Mouse (Mus musculus) hindbrain, embryonic 14.5 days (tissue): ENCODE data around the gene Gjd3. TPM values are rescaled to one million over a fixed set of nuclear protein-coding genes. Genes with fewer than 3 reads are reported as not detected.
A peak's percentile ranks its signal among the peaks of the same experiment; 100 is the strongest.

ENCODE experiments used
- ATAC-seq: fragments of 200-750 bp; cut with Nextera tagmentation; 2 replicates; pipeline ENCODE4 v1.8.0; 2017; ENCODE audit warnings: moderate number of reproducible peaks, mild to moderate bottlenecking, moderate TSS enrichment, moderate library complexity; ENCODE audit not compliant: low FRiP score
- DNase-seq: peaks from one replicate; pipeline ENCODE4 v3.0.0-alpha.2; 2015; ENCODE audit warnings: low spot score
- H3K27ac ChIP-seq: fragments of 300-500 bp; sonication (generic); 2 replicates; pipeline ENCODE4 v1.5.1; 2014; ENCODE audit warnings: mild to moderate bottlenecking, moderate library complexity
- H3K27me3 ChIP-seq: fragments of 300-500 bp; sonication (generic); 2 replicates; pipeline ENCODE4 v1.6.1; 2014; ENCODE audit warnings: mild to moderate bottlenecking, low read length, mixed read lengths; ENCODE audit not compliant: control insufficient read depth, insufficient read depth
- H3K36me3 ChIP-seq: fragments of 300-500 bp; sonication (generic); replicated peaks from 2 replicates; pipeline ENCODE4 v1.6.1; 2014; ENCODE audit not compliant: control insufficient read depth, insufficient read depth
- H3K4me1 ChIP-seq: fragments of 300-500 bp; sonication (generic); replicated peaks from 2 replicates; pipeline ENCODE4 v1.6.1; 2014; ENCODE audit warnings: antibody characterized with exemption, low read length, mixed read lengths; ENCODE audit not compliant: control insufficient read depth, insufficient read depth
- H3K4me2 ChIP-seq: fragments of 300-500 bp; sonication (generic); replicated peaks from 2 replicates; pipeline ENCODE4 v1.6.1; 2014; ENCODE audit warnings: mild to moderate bottlenecking, moderate library complexity
- H3K4me3 ChIP-seq: fragments of 300-500 bp; sonication (generic); replicated peaks from 2 replicates; pipeline ENCODE4 v1.5.1; 2014; ENCODE audit warnings: mild to moderate bottlenecking, low read length
- H3K9ac ChIP-seq: fragments of 300-500 bp; sonication (generic); 2 replicates; pipeline ENCODE4 v1.6.1; 2014
- H3K9me3 ChIP-seq: fragments of 300-500 bp; sonication (generic); 2 replicates; pipeline ENCODE4 v1.6.1; 2016; ENCODE audit warnings: low read length; ENCODE audit not compliant: control insufficient read depth
- WGBS: fragments of 180-500 bp; shearing (Covaris S2); extraction: QIAGEN DNeasy Blood & Tissue Kit; methylation state at CpG from one replicate; pipeline ENCODE4 v1.1.7; 2014; 5-methylcytosine and 5-hydroxymethylcytosine counted together
- polyA plus RNA-seq: library from polyadenylated mRNA; unstranded; fragments of >200 nt; fragmentation: Nextera tagmentation; extraction: Ambion mirVana; gene quantifications from 2 replicates; pipeline ENCODE4 v1.2.1, GENCODE M21; 2014

Gene Gjd3
- polyA plus RNA-seq, 1 experiment from 2014 or later, result 1.4 TPM

GRCm38 (mm10) chr11:98985542-98985941 is 2.7 kb upstream of the Gjd3 start:
- 95% methylated on average over 7 of the region's 7 CpGs for WGBS
- Histone ChIP-seq H3K4me3 (no peak overlapping the region), H3K4me1 (peaks cover 5% of the 10 kb centered on the region; the same call in 1 of the 2 replicates), H3K36me3 (no peaks in the 10 kb centered on the region), H3K27ac (no peak overlapping the region), H3K9ac (no peak overlapping the region), H3K9me3 (no peaks in the 10 kb centered on the region), H3K4me2 (no peak overlapping the region), H3K27me3 (no peaks in the 10 kb centered on the region)
- DNase-seq (no peak), ATAC-seq (no peak)

GRCm38 (mm10) chr11:98983551-98983950 is 735 bp upstream of the Gjd3 start:
- Histone ChIP-seq H3K4me1 (peaks cover 5% of the 10 kb centered on the region; the same call in 1 of the 2 replicates), H3K9me3 (no peaks in the 10 kb centered on the region), H3K4me2 (peak overlapping the region; percentile 69), H3K4me3 (peak overlapping the region; percentile 60; the same call in 1 of the 2 replicates), H3K9ac (peak overlapping the region; percentile 78), H3K36me3 (no peaks in the 10 kb centered on the region), H3K27me3 (no peaks in the 10 kb centered on the region), H3K27ac (no peak overlapping the region)
- ATAC-seq (no peak), DNase-seq (no peak)
- WGBS, result 37% methylated on average over 8 of the region's 8 CpGs

GRCm38 (mm10) chr11:98981997-98982772 is 631 bp downstream of the Gjd3 start:
- Histone ChIP-seq H3K27me3 (no peaks in the 10 kb centered on the region), H3K4me3 (peak overlapping the region; percentile 60), H3K27ac (peak overlapping the region; percentile 95), H3K4me1 (peaks cover 5% of the 10 kb centered on the region; the same call in 1 of the 2 replicates), H3K36me3 (no peaks in the 10 kb centered on the region), H3K4me2 (peak overlapping the region; percentile 69), H3K9me3 (no peaks in the 10 kb centered on the region), H3K9ac (peak overlapping the region; percentile 78)
- under 1% methylated on average over 94 of the region's 94 CpGs for WGBS
- peak; percentile 78 for DNase-seq
- peak; percentile 84 for ATAC-seq

GRCm38 (mm10) chr11:98981289-98981996 is 1.4 kb downstream of the Gjd3 start:
- WGBS, result 29% methylated on average over 20 of the region's 20 CpGs

GRCm38 (mm10) chr11:98979356-98979755 is 3.5 kb downstream of the Gjd3 start:
- Histone ChIP-seq H3K9me3 (no peaks in the 10 kb centered on the region), H3K27ac (no peak overlapping the region), H3K9ac (no peak overlapping the region), H3K36me3 (no peaks in the 10 kb centered on the region), H3K4me1 (peaks cover 5% of the 10 kb centered on the region; the same call in 1 of the 2 replicates), H3K4me2 (no peak overlapping the region), H3K4me3 (no peak overlapping the region), H3K27me3 (no peaks in the 10 kb centered on the region)
- DNase-seq (no peak), ATAC-seq (no peak)
- WGBS, result 74% methylated on average over 4 of the region's 5 CpGs

More at GRCm38 (mm10) chr11:98981289-98981996, 1.4 kb downstream of the Gjd3 start:
- Histone ChIP-seq H3K4me3 (peak overlapping the region; percentile 60), H3K4me1 (peaks cover 5% of the 10 kb centered on the region; the same call in 1 of the 2 replicates), H3K27ac (peak overlapping the region; percentile 95), H3K27me3 (no peaks in the 10 kb centered on the region), H3K9ac (peak overlapping the region; percentile 78), H3K9me3 (no peaks in the 10 kb centered on the region), H3K4me2 (peak overlapping the region; percentile 69), H3K36me3 (no peaks in the 10 kb centered on the region)
- peak; percentile 42; the same call in 1 of the 2 replicates for ATAC-seq
- DNase-seq, result no peak

GRCm38 (mm10) chr11:98978526-98979148 is 4.2 kb downstream of the Gjd3 start:
- Histone ChIP-seq H3K27ac (no peak overlapping the region), H3K9ac (no peak overlapping the region), H3K4me2 (no peak overlapping the region), H3K9me3 (no peaks in the 10 kb centered on the region), H3K4me3 (no peak overlapping the region), H3K27me3 (no peaks in the 10 kb centered on the region), H3K4me1 (peaks cover 5% of the 10 kb centered on the region; the same call in 1 of the 2 replicates), H3K36me3 (peaks cover 2% of the 10 kb centered on the region; the same call in 1 of the 2 replicates)
- WGBS, result 54% methylated on average over 15 of the region's 15 CpGs
- no peak for DNase-seq
- ATAC-seq, result no peak

GRCm38 (mm10) chr11:98974871-98975719 is 7.7 kb downstream of the Gjd3 start:
- peaks cover 35% of the 10 kb centered on the region for H3K36me3 ChIP-seq
- H3K9ac ChIP-seq, result no peak overlapping the region
- H3K4me3 ChIP-seq, result no peak overlapping the region
- WGBS, result 44% methylated on average over 5 of the region's 5 CpGs
- DNase-seq (peak; percentile 85), ATAC-seq (no peak)
- H3K4me1 ChIP-seq, result peaks cover 17% of the 10 kb centered on the region
- H3K4me2 ChIP-seq, result no peak overlapping the region
- no peaks in the 10 kb centered on the region for H3K9me3 ChIP-seq
- H3K27me3 ChIP-seq, result no peaks in the 10 kb centered on the region
- no peak overlapping the region for H3K27ac ChIP-seq

GRCm38 (mm10) chr11:98974213-98974612 is 8.6 kb downstream of the Gjd3 start:
- no peak for ATAC-seq
- no peak for DNase-seq
- Histone ChIP-seq H3K9ac (no peak overlapping the region), H3K27ac (no peak overlapping the region), H3K4me3 (no peak overlapping the region), H3K4me1 (peaks cover 26% of the 10 kb centered on the region), H3K27me3 (no peaks in the 10 kb centered on the region), H3K9me3 (no peaks in the 10 kb centered on the region), H3K4me2 (no peak overlapping the region), H3K36me3 (peaks cover 35% of the 10 kb centered on the region)
- WGBS, result 78% methylated on average over 6 of the region's 6 CpGs
